Mouse (Mus musculus) layer of hippocampus, adult 18-20 months (tissue): Measurements from ENCODE around the gene Tcea3. TPM values are rescaled to one million over a fixed set of nuclear protein-coding genes. Genes with fewer than 3 reads are reported as not detected.
A peak's percentile ranks its signal among the peaks of the same experiment; 100 is the strongest.

Source experiments
- DNase-seq, 2 experiments: peaks; one replicate each; pipeline ENCODE4 v3.0.0; 2022; ENCODE audit warnings: low spot score in 2 of 2
- total RNA-seq, 2 experiments: library from RNA; stranded (reverse); gene quantifications; 2 replicates each; pipeline ENCODE4 v1.2.3; 2021

Gene Tcea3
- total RNA-seq, 2 experiments from 2014 or later, result 0.50 TPM; not detected in 1

GRCm38 (mm10) chr4:136270648-136271047 is 23.1 kb downstream of the Tcea3 start:
- DNase-seq, result no peak

GRCm38 (mm10) chr4:136281097-136281496 is 33.6 kb downstream of the Tcea3 start:
- no peak for DNase-seq

GRCm38 (mm10) chr4:136281611-136282010 is 34.1 kb downstream of the Tcea3 start:
- no peak for DNase-seq

GRCm38 (mm10) chr4:136282621-136283480 is 35.3 kb downstream of the Tcea3 start:
- no peak for DNase-seq

- no peak for DNase-seq
Observed at GRCm38 (mm10) chr4:136283783-136284182, 36.3 kb downstream of the Tcea3 start.

GRCm38 (mm10) chr4:136284455-136284854 is 36.9 kb downstream of the Tcea3 start, which contains the start of gene Zfp46:
TSS of gene Zfp46 (plus strand) at chr4:136284683.
- DNase-seq, result peak; percentile 86 to 92

- no peak for DNase-seq
Observed at GRCm38 (mm10) chr4:136284891-136285290, 37.4 kb downstream of the Tcea3 start.

GRCm38 (mm10) chr4:136285348-136285810 is 37.9 kb downstream of the Tcea3 start:
- DNase-seq, result peak; percentile 91 to 97

- peak; percentile 95 to 98 for DNase-seq
Observed at GRCm38 (mm10) chr4:136285811-136286371, 38.4 kb downstream of the Tcea3 start.

- no peak for DNase-seq
Observed at GRCm38 (mm10) chr4:136289918-136290780, 42.6 kb downstream of the Tcea3 start.

- no peak for DNase-seq
Observed at GRCm38 (mm10) chr4:136290781-136291595, 43.5 kb downstream of the Tcea3 start.

- DNase-seq, result no peak
Observed at GRCm38 (mm10) chr4:136291692-136292091, 44.2 kb downstream of the Tcea3 start.

GRCm38 (mm10) chr4:136295941-136296340 is 48.4 kb downstream of the Tcea3 start:
- DNase-seq, result no peak

- no peak for DNase-seq
Observed at GRCm38 (mm10) chr4:136302462-136302861, 54.9 kb downstream of the Tcea3 start.

GRCm38 (mm10) chr4:136304181-136304580 is 56.7 kb downstream of the Tcea3 start:
- DNase-seq, result no peak

GRCm38 (mm10) chr4:136308355-136308754 is 60.8 kb downstream of the Tcea3 start:
- no peak for DNase-seq

GRCm38 (mm10) chr4:136309780-136310179 is 62.3 kb downstream of the Tcea3 start:
- DNase-seq, result no peak

- peak; percentile 97 to 99 for DNase-seq
Observed at GRCm38 (mm10) chr4:136310229-136311041, 62.9 kb downstream of the Tcea3 start, which contains the start of gene Hnrnpr. TSS of gene Hnrnpr (plus strand) at chr4:136310942.
